26 mouse cellular contexts compared by ENCODE assay signal in genomic region chr14:100231384-100231783, GRCm38 (mm10). TPM values are rescaled to one million over a fixed set of nuclear protein-coding genes. Genes with fewer than 3 reads are reported as not detected.
A peak's percentile ranks its signal among the peaks of the same experiment; 100 is the strongest.
DNase-seq lines count a peak whose midpoint lies in the region; ATAC-seq and TF ChIP-seq lines count a peak whose summit lies in the region.
"Had no signal": no experiment of that assay in that cellular context is flagged by ENCODE, and none has a peak within 500 bp of the region (broad histone marks: within the 10 kb centered on the region; RNA-seq: fewer than 3 reads in every experiment).

No protein-coding gene starts in this region.

- 50% methylated on average over 1 of the region's 1 CpGs for WGBS in intestine, embryonic 14.5 days
- WGBS in intestine, postnatal 0 days: 37% methylated on average over 1 of the region's 1 CpGs
- WGBS in lung, postnatal 0 days: 37% methylated on average over 1 of the region's 1 CpGs
- 45% methylated on average over 1 of the region's 1 CpGs for WGBS in liver, embryonic 15.5 days (ENCODE audit: insufficient replicate concordance)
- 46% methylated on average over 1 of the region's 1 CpGs for WGBS in stomach, embryonic 16.5 days

- no peak overlapping the region for H3K4me3 ChIP-seq in intestine, embryonic 14.5 days (ENCODE audit: low read depth, low read length)
- H3K4me3 ChIP-seq in intestine, postnatal 0 days (ENCODE audit: low read depth, low read length): no peak overlapping the region
- H3K4me3 ChIP-seq in lung, postnatal 0 days (ENCODE audit: low read depth, low read length): no peak overlapping the region
- no peak overlapping the region for H3K4me3 ChIP-seq in liver, embryonic 15.5 days (replicated peaks)
- no peak overlapping the region for H3K4me3 ChIP-seq in stomach, embryonic 16.5 days (replicated peaks; ENCODE audit: low read length)
- H3K4me3 ChIP-seq: erythroblast, embryonic 14.5 days; forebrain, embryonic 12.5 days; hindbrain, embryonic 10.5 days; limb, embryonic 13.5 days; midbrain, embryonic 12.5 days; neural tube, embryonic 13.5 days had no signal

- peak; percentile 38 for DNase-seq in intestine, embryonic 14.5 days (ENCODE audit: low spot score)
- DNase-seq in lung, postnatal 0 days (ENCODE audit: low spot score): no peak
- no peak for DNase-seq in lung, postnatal 25 days (ENCODE audit: low spot score)
- DNase-seq in urinary bladder, postnatal 10 days (ENCODE audit: low spot score): no peak
- no peak for DNase-seq in testis, postnatal 14 days (ENCODE audit: low spot score)
- DNase-seq: adrenal gland, adult 2 months; cerebellum, adult 2 months; cerebellum, postnatal 14 days; forebrain, postnatal 0 days; heart, postnatal 14 days; kidney, adult 11 months; kidney, postnatal 25 days; lung, embryonic 14.5 days; lung, postnatal 36 days; thymus, postnatal 4 days had no signal

- H3K4me1 ChIP-seq in intestine, embryonic 14.5 days (replicated peaks; ENCODE audit: control insufficient read depth, insufficient read depth, low read length): no peaks in the 10 kb centered on the region; the same call in 1 of the 2 replicates
- H3K4me1 ChIP-seq in intestine, postnatal 0 days (replicated peaks; ENCODE audit: control insufficient read depth, insufficient read depth, low read length): no peaks in the 10 kb centered on the region
- H3K4me1 ChIP-seq in lung, postnatal 0 days (ENCODE audit: insufficient read depth, low read depth, low read length): peaks cover 3% of the 10 kb centered on the region; the same call in 1 of the 2 replicates
- no peaks in the 10 kb centered on the region for H3K4me1 ChIP-seq in liver, embryonic 15.5 days (replicated peaks)
- 0 out of 2 replicates have a peak, but pooled peaks cover 4% of the 10 kb centered on the region for H3K4me1 ChIP-seq in stomach, embryonic 16.5 days (ENCODE audit: control insufficient read depth, insufficient read depth, low read length)
- H3K4me1 ChIP-seq: forebrain, embryonic 12.5 days; hindbrain, embryonic 10.5 days had no signal

- no peaks in the 10 kb centered on the region for H3K27me3 ChIP-seq in intestine, embryonic 14.5 days (replicated peaks; ENCODE audit: control insufficient read depth, insufficient read depth, low read length)
- H3K27me3 ChIP-seq in intestine, postnatal 0 days (replicated peaks; ENCODE audit: control insufficient read depth, insufficient read depth, low read length): no peaks in the 10 kb centered on the region
- H3K27me3 ChIP-seq in lung, postnatal 0 days (replicated peaks; ENCODE audit: insufficient read depth, low read length): no peaks in the 10 kb centered on the region
- H3K27me3 ChIP-seq in liver, embryonic 15.5 days: no peaks in the 10 kb centered on the region
- H3K27me3 ChIP-seq in stomach, embryonic 16.5 days (ENCODE audit: control insufficient read depth, insufficient read depth, low read length): no peaks in the 10 kb centered on the region
- H3K27me3 ChIP-seq: CH12.LX; forebrain, embryonic 12.5 days; limb, embryonic 13.5 days; midbrain, embryonic 12.5 days; neural tube, embryonic 13.5 days had no signal

- H3K27ac ChIP-seq in intestine, embryonic 14.5 days (ENCODE audit: low read depth): no peak overlapping the region
- no peak overlapping the region for H3K27ac ChIP-seq in intestine, postnatal 0 days (ENCODE audit: low read depth, low read length)
- H3K27ac ChIP-seq in lung, postnatal 0 days (ENCODE audit: low read length): no peak overlapping the region
- H3K27ac ChIP-seq in liver, embryonic 15.5 days (replicated peaks): no peak overlapping the region; the same call in 1 of the 2 replicates
- no peak overlapping the region for H3K27ac ChIP-seq in stomach, embryonic 16.5 days (ENCODE audit: low read length)
- H3K27ac ChIP-seq: forebrain, embryonic 12.5 days; hindbrain, embryonic 10.5 days; limb, embryonic 13.5 days; midbrain, embryonic 12.5 days; neural tube, embryonic 13.5 days had no signal

- no peak overlapping the region for H3K4me2 ChIP-seq in intestine, embryonic 14.5 days (ENCODE audit: low read length)
- no peak overlapping the region for H3K4me2 ChIP-seq in intestine, postnatal 0 days (replicated peaks; ENCODE audit: low read depth)
- no peak overlapping the region for H3K4me2 ChIP-seq in lung, postnatal 0 days (replicated peaks; ENCODE audit: low read depth, low read length)
- H3K4me2 ChIP-seq in liver, embryonic 15.5 days: no peak overlapping the region
- H3K4me2 ChIP-seq in stomach, embryonic 16.5 days (ENCODE audit: low read depth, low read length): no peak overlapping the region
- H3K4me2 ChIP-seq: forebrain, embryonic 12.5 days; limb, embryonic 13.5 days; lung, embryonic 14.5 days; midbrain, embryonic 12.5 days; neural tube, embryonic 13.5 days had no signal

- H3K9ac ChIP-seq in intestine, embryonic 14.5 days (ENCODE audit: low read length): no peak overlapping the region
- no peak overlapping the region for H3K9ac ChIP-seq in intestine, postnatal 0 days (ENCODE audit: low read depth, low read length)
- no peak overlapping the region for H3K9ac ChIP-seq in lung, postnatal 0 days (replicated peaks; ENCODE audit: low read depth)
- H3K9ac ChIP-seq in liver, embryonic 15.5 days: no peak overlapping the region
- no peak overlapping the region for H3K9ac ChIP-seq in stomach, embryonic 16.5 days (ENCODE audit: low read length)
- H3K9ac ChIP-seq: forebrain, embryonic 12.5 days; forebrain, postnatal 0 days; limb, embryonic 13.5 days; lung, embryonic 14.5 days; midbrain, embryonic 12.5 days; neural tube, embryonic 13.5 days had no signal

- TF ChIP-seq EP300 in lung, postnatal 0 days (IDR thresholded peaks at IDR 0.05): 0 out of 2 replicates have a peak, but pooled peaks have one; percentile 12

- H3K36me3 ChIP-seq in intestine, embryonic 14.5 days (ENCODE audit: control insufficient read depth, insufficient read depth, low read length): no peaks in the 10 kb centered on the region
- no peaks in the 10 kb centered on the region for H3K36me3 ChIP-seq in intestine, postnatal 0 days (ENCODE audit: control insufficient read depth, insufficient read depth)
- H3K36me3 ChIP-seq in lung, postnatal 0 days (ENCODE audit: insufficient read depth, low read length): no peaks in the 10 kb centered on the region
- H3K36me3 ChIP-seq in liver, embryonic 15.5 days (replicated peaks): no peaks in the 10 kb centered on the region
- no peaks in the 10 kb centered on the region for H3K36me3 ChIP-seq in stomach, embryonic 16.5 days (ENCODE audit: control insufficient read depth, insufficient read depth, low read length)
- H3K36me3 ChIP-seq: forebrain, embryonic 12.5 days; hindbrain, embryonic 10.5 days; limb, embryonic 13.5 days; midbrain, embryonic 12.5 days; neural tube, embryonic 13.5 days had no signal

- no peak for TF ChIP-seq CTCF in intestine, postnatal 0 days (IDR thresholded peaks at IDR 0.05; ENCODE audit: low read depth)
- TF ChIP-seq CTCF in lung, postnatal 0 days (IDR thresholded peaks at IDR 0.05): no peak

- ATAC-seq in intestine, embryonic 14.5 days (replicated peaks; ENCODE audit: low FRiP score, low TSS enrichment, low read depth): no peak
- ATAC-seq in intestine, postnatal 0 days: no peak
- no peak for ATAC-seq in lung, postnatal 0 days
- peak; percentile 57 for ATAC-seq in liver, embryonic 15.5 days (ENCODE audit: insufficient read depth)
- ATAC-seq in stomach, embryonic 16.5 days (ENCODE audit: insufficient read depth, low FRiP score): peak; percentile 78; the same call in 1 of the 2 replicates
- ATAC-seq: activated CD4-positive, CD25-positive, alpha-beta regulatory T cell, adult 4 months; forebrain, postnatal 0 days had no signal

- no peaks in the 10 kb centered on the region for H3K9me3 ChIP-seq in intestine, embryonic 14.5 days (ENCODE audit: control insufficient read depth, low read length)
- H3K9me3 ChIP-seq in intestine, postnatal 0 days (ENCODE audit: control insufficient read depth): no peaks in the 10 kb centered on the region
- no peaks in the 10 kb centered on the region for H3K9me3 ChIP-seq in lung, postnatal 0 days (ENCODE audit: low read length)
- H3K9me3 ChIP-seq in liver, embryonic 15.5 days (replicated peaks): no peaks in the 10 kb centered on the region
- H3K9me3 ChIP-seq in stomach, embryonic 16.5 days (replicated peaks; ENCODE audit: control insufficient read depth, low read length): no peaks in the 10 kb centered on the region
- H3K9me3 ChIP-seq: forebrain, embryonic 12.5 days; hindbrain, embryonic 10.5 days; limb, embryonic 13.5 days; midbrain, embryonic 12.5 days; neural tube, embryonic 13.5 days had no signal

RNA-seq across cellular contexts. Expression of gene Klf12, which starts 53.1 kb away (rescaled TPM):
- 14.8 and 18.5 TPM in 2 replicates for polyA plus RNA-seq in intestine, embryonic 14.5 days (2014; fragmentation: Nextera tagmentation; extraction: Ambion mirVana)
- polyA plus RNA-seq in intestine, postnatal 0 days (2015; fragmentation: Nextera tagmentation; extraction: Ambion mirVana): 2.7 and 3.1 TPM in 2 replicates
- polyA plus RNA-seq in lung, postnatal 0 days (2015; fragmentation: Nextera tagmentation; extraction: Ambion mirVana): 4.7 and 5.2 TPM in 2 replicates
- 5.7 and 6.2 TPM in 2 replicates for polyA plus RNA-seq in liver, embryonic 15.5 days (2015; fragmentation: Nextera tagmentation; extraction: Ambion mirVana)
- polyA plus RNA-seq in stomach, embryonic 16.5 days (2015; fragmentation: Nextera tagmentation; extraction: Ambion mirVana): 13.2 and 14.4 TPM in 2 replicates
- polyA plus RNA-seq: erythroblast, embryonic 14.5 days had no signal

Comparison
In these comparisons a context has a peak if more than half of its experiments do, and no peak if none do; other contexts are left out.
1. ATAC-seq: peak in liver, embryonic 15.5 days (single experiment) and stomach, embryonic 16.5 days (single experiment); none in intestine, embryonic 14.5 days (single experiment), intestine, postnatal 0 days (single experiment) and lung, postnatal 0 days (single experiment).